Mouse (Mus musculus): ENCODE results near the gene Mbd6.

DNA sequence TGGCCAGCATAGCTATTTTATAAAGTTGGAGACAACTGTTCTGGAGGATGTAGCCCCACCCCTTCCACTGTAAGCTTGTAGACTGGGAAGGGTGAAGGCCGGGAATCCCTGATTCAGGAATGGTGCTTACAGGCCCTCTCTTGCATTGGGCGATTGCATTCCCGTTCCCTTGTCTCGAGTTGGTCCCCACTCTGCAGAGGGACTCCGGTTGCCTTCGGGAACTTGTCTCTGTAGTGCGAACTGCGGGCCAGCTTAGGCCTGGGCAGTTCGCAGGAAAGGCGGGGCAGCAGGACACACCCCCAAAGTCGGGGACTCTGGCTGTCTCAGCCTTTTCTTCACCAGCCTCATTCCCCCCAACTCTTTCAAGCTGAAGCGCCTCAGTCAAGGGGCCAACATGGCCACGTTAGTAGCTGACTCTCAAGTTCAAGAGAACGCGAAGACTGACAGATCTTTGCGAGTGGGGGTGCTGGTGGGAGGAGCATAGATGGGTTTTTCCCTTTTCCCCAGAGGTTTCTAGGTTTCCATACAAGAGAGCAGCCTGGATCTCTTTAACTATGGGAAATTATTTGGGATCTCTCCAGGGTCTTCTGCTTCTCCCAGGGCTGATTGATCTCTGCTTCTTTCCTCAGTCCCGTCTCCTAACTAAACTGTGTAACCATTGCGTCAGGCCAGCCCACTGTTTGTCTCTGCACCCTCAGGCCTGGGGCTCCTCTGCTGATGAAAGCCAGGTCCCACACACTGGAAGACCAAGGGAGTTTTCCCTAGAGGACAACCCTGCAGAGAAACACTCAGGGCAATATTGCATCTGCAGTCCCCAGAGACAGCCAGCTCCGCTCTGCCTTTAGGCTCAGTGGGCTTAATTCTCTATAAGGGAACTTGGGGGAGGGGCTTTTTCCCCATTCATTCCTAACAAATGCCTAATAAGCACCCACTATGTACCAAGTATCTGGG is 2.4 kb upstream of the Mbd6 start:
- TF ChIP-seq POLR2A (IDR thresholded peaks at IDR 0.05; ENCODE audit: low read depth, low read length) (no peak; the same call in none of the 2 replicates), CTCF (IDR thresholded peaks at IDR 0.05; ENCODE audit: borderline replicate concordance, insufficient read depth, low read length) (no peak)

Measured in embryonic fibroblast, embryonic 13.5 days (primary cell).